Mouse (Mus musculus) C2C12 (cell line): ENCODE measurements around the gene Pycr1.

ENCODE experiments used
- CEBPB ChIP-seq: IDR thresholded peaks from one replicate; pipeline ENCODE4 v1.6.1; 2011; ENCODE audit warnings: low read depth, mild to moderate bottlenecking, control low read depth, moderate library complexity
- CTCF ChIP-seq: IDR thresholded peaks from one replicate; pipeline ENCODE4 v1.5.1; 2011; ENCODE audit not compliant: control insufficient read depth, insufficient read depth, insufficient read length
- MYOD1 ChIP-seq: IDR thresholded peaks from one replicate; pipeline ENCODE4 v1.6.1; 2011; ENCODE audit warnings: low read depth; ENCODE audit not compliant: control insufficient read depth, insufficient read length
- USF1 ChIP-seq: IDR thresholded peaks from one replicate; pipeline ENCODE4 v1.6.1; 2011; ENCODE audit warnings: low read depth, mild to moderate bottlenecking, control low read depth, moderate library complexity

DNA sequence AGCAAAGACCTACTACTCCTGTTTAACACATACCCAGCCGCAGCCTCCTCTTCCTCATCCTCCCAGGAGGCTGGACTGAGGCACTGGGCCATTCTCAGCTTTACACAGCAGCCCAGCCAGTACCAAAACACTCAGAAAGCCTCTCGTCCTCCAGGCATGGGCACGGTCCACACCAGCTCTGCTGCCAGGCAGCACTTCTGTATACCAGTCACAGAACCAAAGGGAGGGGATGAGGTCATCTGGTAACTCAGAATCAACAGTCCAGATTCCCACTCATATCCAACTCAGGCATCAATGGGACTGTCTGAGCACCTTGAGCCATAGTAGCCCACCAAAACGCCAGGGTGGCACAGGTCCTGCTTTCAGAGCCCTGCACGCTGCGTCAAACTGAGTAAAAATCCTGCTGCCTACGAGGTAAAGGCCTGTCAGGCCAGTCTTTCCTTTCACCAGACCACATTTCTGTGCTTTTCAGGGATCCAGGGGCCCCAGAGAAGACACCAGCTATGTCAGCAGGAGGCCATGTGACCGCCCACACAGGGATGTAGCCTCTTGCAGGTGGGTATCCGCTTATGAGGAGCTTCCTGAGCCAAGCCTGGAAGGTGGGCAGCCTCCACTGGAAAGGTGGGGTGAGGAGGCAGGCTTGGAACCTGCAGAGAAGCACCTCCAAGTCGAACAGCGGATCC is 16.6 kb downstream of the Pycr1 start:
- no peak for TF ChIP-seq MYOD1
- TF ChIP-seq CTCF = no peak
- no peak for TF ChIP-seq CEBPB
- no peak for TF ChIP-seq USF1
